Mouse (Mus musculus) leukemia stem cell, adult 10-12 weeks (primary cell): ENCODE measurements around the gene Olfr1188. TPM values are rescaled to one million over a fixed set of nuclear protein-coding genes. Genes with fewer than 3 reads are reported as not detected.

Experiments
- polyA plus RNA-seq: library from polyadenylated mRNA; stranded (reverse); fragments of >175 nt; gene quantifications from 2 replicates; pipeline ENCODE4 v1.2.3, GENCODE M21; 2012; ENCODE audit warnings: low replicate concordance

Gene Olfr1188
- polyA plus RNA-seq, result not detected in 2 replicates

GRCm38 (mm10) chr2:88556635-88557034, at the start of gene Olfr1188:
Gene Olfr1188, plus strand, starts transcription at chr2:88556935.

DNA sequence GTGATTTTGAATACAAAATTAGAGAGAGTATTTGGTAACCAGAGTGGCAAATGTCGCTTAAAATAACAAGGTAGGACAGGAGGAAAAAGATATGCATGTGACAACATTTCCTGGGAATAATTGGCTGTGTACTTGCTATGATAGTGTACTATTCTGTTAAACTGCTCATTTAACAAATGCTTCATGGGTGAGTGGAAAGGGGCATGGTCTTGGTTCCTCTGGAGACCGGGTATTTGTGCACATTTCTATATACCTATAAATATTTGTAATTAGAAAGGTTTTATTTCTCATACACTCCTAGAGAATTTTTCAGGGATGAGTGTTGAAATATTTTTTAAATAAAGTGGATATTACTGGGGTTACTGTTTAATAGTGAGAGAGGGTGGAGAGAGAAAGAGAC, 38.5 kb upstream of the Olfr1188 start, which contains the start of gene Olfr1186:
Olfr1186 (plus strand) TSS at position 301 of the 400 bp plus-strand sequence.

GRCm38 (mm10) chr2:88586154-88586553, 29.4 kb downstream of the Olfr1188 start, which contains the start of gene Olfr1189:
Gene Olfr1189, plus strand, starts transcription at chr2:88586454.

Other genes starting within 250 kb of the Olfr1188 start
- not detected in 2 replicates for gene Olfr1174-ps, start 241.8 kb upstream of the Olfr1188 start, polyA plus RNA-seq
- gene Olfr1175-ps, start 229.7 kb upstream of the Olfr1188 start, polyA plus RNA-seq, result not detected in 2 replicates
- not detected in 2 replicates for gene Olfr1176, start 220.2 kb upstream of the Olfr1188 start, polyA plus RNA-seq
- gene Olfr1177-ps, start 210.4 kb upstream of the Olfr1188 start, polyA plus RNA-seq, result not detected in 2 replicates
- gene Olfr1178, start 169.9 kb upstream of the Olfr1188 start, polyA plus RNA-seq, result not detected in 2 replicates
- not detected in 2 replicates for gene Olfr1179, start 150.5 kb upstream of the Olfr1188 start, polyA plus RNA-seq
- not detected in 2 replicates for gene Olfr1180, start 137.8 kb upstream of the Olfr1188 start, polyA plus RNA-seq
- not detected in 2 replicates for gene Olfr1181, start 130.8 kb upstream of the Olfr1188 start, polyA plus RNA-seq
- not detected in 2 replicates for gene Gm13757, start 107.8 kb upstream of the Olfr1188 start, polyA plus RNA-seq
- gene Olfr1183, start 102.1 kb upstream of the Olfr1188 start, polyA plus RNA-seq, result not detected in 2 replicates
- not detected in 2 replicates for gene Olfr1184, start 73.3 kb upstream of the Olfr1188 start, polyA plus RNA-seq
- not detected in 2 replicates for gene Olfr1185-ps1, start 63.6 kb upstream of the Olfr1188 start, polyA plus RNA-seq
- gene Olfr1186, start 38.4 kb upstream of the Olfr1188 start, polyA plus RNA-seq, result not detected in 2 replicates
- not detected in 2 replicates for gene Olfr1189, start 29.5 kb downstream of the Olfr1188 start, polyA plus RNA-seq
- gene Olfr1191-ps1, start 83.6 kb downstream of the Olfr1188 start, polyA plus RNA-seq, result not detected in 2 replicates
- gene Olfr1192-ps1, start 91.6 kb downstream of the Olfr1188 start, polyA plus RNA-seq, result 0.02 TPM in 1 of 2 replicates, not detected in the other
- gene Olfr1193, start 118.7 kb downstream of the Olfr1188 start, polyA plus RNA-seq, result not detected in 2 replicates
- gene Olfr1195, start 132.3 kb downstream of the Olfr1188 start, polyA plus RNA-seq, result not detected in 2 replicates
- not detected in 2 replicates for gene Olfr1196, start 147.7 kb downstream of the Olfr1188 start, polyA plus RNA-seq
- not detected in 2 replicates for gene Olfr1197, start 175.4 kb downstream of the Olfr1188 start, polyA plus RNA-seq
- gene Olfr1198, start 194.4 kb downstream of the Olfr1188 start, polyA plus RNA-seq, result not detected in 2 replicates
- not detected in 2 replicates for gene Olfr1199, start 203.5 kb downstream of the Olfr1188 start, polyA plus RNA-seq
- not detected in 2 replicates for gene Olfr1200, start 213.6 kb downstream of the Olfr1188 start, polyA plus RNA-seq
- not detected in 2 replicates for gene Olfr1201, start 236.1 kb downstream of the Olfr1188 start, polyA plus RNA-seq